Mouse (Mus musculus): ENCODE results near the gene Rbpjl. TPM values are rescaled to one million over a fixed set of nuclear protein-coding genes. Genes with fewer than 3 reads are reported as not detected.

Gene Rbpjl
- polyA plus RNA-seq, 2 experiments: 0.45 to 2.7 TPM

DNA sequence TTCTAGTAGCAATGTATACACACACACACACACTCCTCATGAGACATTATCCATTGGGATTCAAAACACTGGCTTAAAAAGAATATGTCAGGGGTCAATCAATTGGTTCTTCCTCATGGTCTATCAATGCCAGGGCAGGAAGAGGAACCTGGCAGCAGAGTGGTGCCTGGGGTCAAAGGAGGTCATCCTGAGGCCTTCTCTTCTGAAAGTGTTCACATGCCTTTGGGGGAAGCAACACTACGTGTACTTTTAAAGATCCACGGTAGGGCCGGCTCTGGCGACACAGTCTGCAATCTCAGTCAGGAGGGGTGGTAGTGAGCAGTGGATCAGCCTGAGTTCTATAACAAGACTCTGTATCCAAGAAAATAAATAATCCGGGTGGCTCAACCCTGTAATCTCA, 43.3 kb upstream of the Rbpjl start:
- 79% methylated on average over 5 of the region's 5 CpGs for WGBS
- no peak overlapping the region for H3K27ac ChIP-seq (replicated peaks; ENCODE audit: low read depth, low read length)
- no peak overlapping the region for H3K4me2 ChIP-seq (replicated peaks; ENCODE audit: low read depth, low read length, severe bottlenecking)
- no peaks in the 10 kb centered on the region for H3K36me3 ChIP-seq (ENCODE audit: control insufficient read depth, insufficient read depth, low read length)
- no peak overlapping the region for H3K4me3 ChIP-seq (replicated peaks; ENCODE audit: low read length)
- no peaks in the 10 kb centered on the region for H3K4me1 ChIP-seq (ENCODE audit: control insufficient read depth, insufficient read depth, low read length)
- no peak overlapping the region for H3K9ac ChIP-seq (ENCODE audit: low read depth, low read length, severe bottlenecking)
- DNase-seq (ENCODE audit: low spot score): no peak
- no peaks in the 10 kb centered on the region for H3K9me3 ChIP-seq (ENCODE audit: control insufficient read depth, low read length)
- ATAC-seq (ENCODE audit: low FRiP score, low read depth): no peak
- TF ChIP-seq POLR2A (IDR thresholded peaks at IDR 0.05; ENCODE audit: borderline replicate concordance, extremely low read depth, insufficient read depth, insufficient read length): no peak
- H3K27me3 ChIP-seq (ENCODE audit: control insufficient read depth, insufficient read depth, low read length): no peaks in the 10 kb centered on the region

DNA sequence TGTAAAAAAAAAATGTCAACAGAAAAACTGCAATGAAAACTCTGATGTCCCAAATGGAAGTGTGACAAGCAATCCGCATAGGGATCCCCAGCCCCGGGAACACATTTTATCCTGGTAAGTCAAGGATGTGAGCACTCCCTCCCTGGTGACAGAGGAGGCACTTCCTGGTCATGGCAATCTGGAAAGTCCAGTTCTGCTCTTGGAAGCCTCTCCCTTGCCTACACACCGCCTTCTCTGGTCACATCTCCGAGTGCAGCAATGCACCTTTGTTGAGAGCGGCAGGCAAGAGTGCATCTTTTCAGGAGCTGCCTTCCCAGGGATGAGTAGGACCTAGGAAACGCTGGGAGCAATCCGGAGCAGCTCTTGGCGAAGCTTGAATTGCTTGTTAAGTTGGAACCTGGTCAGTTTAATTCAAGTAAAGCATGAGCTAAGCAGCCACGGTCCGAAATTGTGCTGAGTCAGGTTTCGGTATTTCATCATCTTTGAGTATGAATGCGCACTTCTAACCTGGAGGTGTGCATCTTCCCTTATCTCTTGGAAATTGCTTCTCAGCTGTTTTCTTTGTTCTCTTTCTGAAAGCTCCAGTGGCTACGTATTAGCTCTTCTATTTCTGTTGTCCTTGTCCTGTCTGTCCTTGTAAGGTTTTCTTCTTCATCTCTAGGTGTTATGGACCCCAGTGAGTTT, 41.8 kb upstream of the Rbpjl start:
- Histone ChIP-seq H3K4me3 (replicated peaks; ENCODE audit: low read length) (no peak overlapping the region), H3K27ac (replicated peaks; ENCODE audit: low read depth, low read length) (no peak overlapping the region), H3K4me1 (ENCODE audit: control insufficient read depth, insufficient read depth, low read length) (no peaks in the 10 kb centered on the region), H3K4me2 (replicated peaks; ENCODE audit: low read depth, low read length, severe bottlenecking) (no peak overlapping the region), H3K36me3 (ENCODE audit: control insufficient read depth, insufficient read depth, low read length) (no peaks in the 10 kb centered on the region), H3K9me3 (ENCODE audit: control insufficient read depth, low read length) (no peaks in the 10 kb centered on the region), H3K9ac (ENCODE audit: low read depth, low read length, severe bottlenecking) (no peak overlapping the region), H3K27me3 (ENCODE audit: control insufficient read depth, insufficient read depth, low read length) (no peaks in the 10 kb centered on the region)
- DNase-seq (ENCODE audit: low spot score) (no peak), ATAC-seq (ENCODE audit: low FRiP score, low read depth) (no peak)
- WGBS: 38% methylated on average over 13 of the region's 13 CpGs
- TF ChIP-seq POLR2A (IDR thresholded peaks at IDR 0.05; ENCODE audit: borderline replicate concordance, extremely low read depth, insufficient read depth, insufficient read length): no peak

DNA sequence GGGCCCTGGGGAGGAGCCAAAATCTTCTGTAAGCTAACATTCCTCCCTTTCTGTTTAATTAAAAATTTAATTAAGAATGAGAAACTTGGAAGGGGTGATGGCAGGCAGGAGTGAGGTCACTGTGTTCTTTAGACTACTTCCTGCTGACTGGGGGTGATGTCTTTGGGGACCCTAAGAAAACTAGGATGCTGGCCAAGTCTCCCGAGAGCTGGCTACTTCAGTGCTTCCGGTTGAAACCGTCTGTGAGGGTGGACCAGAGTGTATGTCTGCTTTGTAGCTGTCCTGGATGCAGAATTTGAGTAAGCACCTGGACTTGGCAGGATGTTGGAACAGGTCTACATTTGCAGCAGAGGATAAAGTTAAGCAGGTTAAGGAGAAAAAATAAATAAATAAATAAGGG, 36.0 kb upstream of the Rbpjl start:
- H3K4me3 ChIP-seq (replicated peaks; ENCODE audit: low read length): no peak overlapping the region
- no peak for DNase-seq (ENCODE audit: low spot score)

DNA sequence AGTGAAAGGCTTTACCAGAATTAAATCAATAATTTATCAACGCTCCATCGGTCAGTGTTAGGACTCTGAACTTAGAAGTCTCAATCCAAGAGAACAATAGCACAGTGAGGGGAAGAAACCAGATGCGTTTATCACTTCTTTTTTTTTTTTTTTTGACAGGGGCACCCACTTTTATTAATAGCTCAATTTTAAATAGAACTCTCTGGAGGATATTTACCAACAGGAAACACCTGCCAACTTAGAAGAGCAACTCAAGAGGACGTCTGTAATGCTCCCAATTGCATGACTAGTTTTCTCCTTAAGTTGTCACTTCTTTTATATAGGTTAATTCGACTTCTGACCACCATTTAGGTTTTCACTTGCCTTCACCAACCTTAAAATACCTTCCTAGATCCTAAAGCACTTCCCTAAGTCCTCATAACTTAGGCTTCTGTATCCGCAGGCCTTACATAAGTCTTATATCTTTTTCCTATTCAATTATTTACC, 34.3 kb upstream of the Rbpjl start:
- WGBS: 79% methylated on average over 6 of the region's 6 CpGs
- Histone ChIP-seq H3K36me3 (ENCODE audit: control insufficient read depth, insufficient read depth, low read length) (no peaks in the 10 kb centered on the region), H3K4me2 (replicated peaks; ENCODE audit: low read depth, low read length, severe bottlenecking) (no peak overlapping the region), H3K27me3 (ENCODE audit: control insufficient read depth, insufficient read depth, low read length) (no peaks in the 10 kb centered on the region), H3K9me3 (ENCODE audit: control insufficient read depth, low read length) (no peaks in the 10 kb centered on the region), H3K9ac (ENCODE audit: low read depth, low read length, severe bottlenecking) (no peak overlapping the region), H3K4me3 (replicated peaks; ENCODE audit: low read length) (no peak overlapping the region), H3K27ac (replicated peaks; ENCODE audit: low read depth, low read length) (no peak overlapping the region), H3K4me1 (ENCODE audit: control insufficient read depth, insufficient read depth, low read length) (no peaks in the 10 kb centered on the region)
- no peak for TF ChIP-seq POLR2A (IDR thresholded peaks at IDR 0.05; ENCODE audit: borderline replicate concordance, extremely low read depth, insufficient read depth, insufficient read length)
- DNase-seq (ENCODE audit: low spot score): no peak
- no peak for ATAC-seq (ENCODE audit: low FRiP score, low read depth)

More for the DNA sequence above, 36.0 kb upstream of the Rbpjl start:
- H3K4me2 ChIP-seq (replicated peaks; ENCODE audit: low read depth, low read length, severe bottlenecking): no peak overlapping the region
- no peaks in the 10 kb centered on the region for H3K9me3 ChIP-seq (ENCODE audit: control insufficient read depth, low read length)
- no peak overlapping the region for H3K27ac ChIP-seq (replicated peaks; ENCODE audit: low read depth, low read length)
- no peaks in the 10 kb centered on the region for H3K27me3 ChIP-seq (ENCODE audit: control insufficient read depth, insufficient read depth, low read length)
- no peaks in the 10 kb centered on the region for H3K36me3 ChIP-seq (ENCODE audit: control insufficient read depth, insufficient read depth, low read length)
- H3K4me1 ChIP-seq (ENCODE audit: control insufficient read depth, insufficient read depth, low read length): no peaks in the 10 kb centered on the region
- 0 out of 2 replicates have a peak, but pooled peaks have one; percentile 34 for ATAC-seq (ENCODE audit: low FRiP score, low read depth)
- no peak overlapping the region for H3K9ac ChIP-seq (ENCODE audit: low read depth, low read length, severe bottlenecking)
- no peak for TF ChIP-seq POLR2A (IDR thresholded peaks at IDR 0.05; ENCODE audit: borderline replicate concordance, extremely low read depth, insufficient read depth, insufficient read length)
- WGBS: 49% methylated on average over 3 of the region's 3 CpGs

DNA sequence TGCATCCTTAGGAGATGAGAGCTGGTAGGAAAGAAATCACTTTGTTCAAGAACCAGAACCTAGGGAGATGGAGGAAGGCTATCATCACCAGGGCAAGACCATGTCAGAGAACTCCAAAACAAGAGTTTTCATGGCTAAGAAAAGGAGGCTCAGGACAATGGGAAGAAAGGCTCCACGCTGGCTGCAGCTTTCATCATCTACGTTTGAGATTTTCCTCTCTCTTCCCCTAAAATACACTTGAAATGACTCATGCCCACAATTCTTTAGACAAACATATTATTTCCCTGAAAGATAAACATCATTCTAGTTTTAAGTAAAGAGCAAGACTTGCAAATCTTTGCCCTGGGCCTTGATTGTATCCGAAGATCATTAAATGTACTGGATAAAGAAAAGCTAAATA, 31.6 kb upstream of the Rbpjl start:
- H3K27ac ChIP-seq (replicated peaks; ENCODE audit: low read depth, low read length): no peak overlapping the region
- no peaks in the 10 kb centered on the region for H3K4me1 ChIP-seq (ENCODE audit: control insufficient read depth, insufficient read depth, low read length)
- no peak for DNase-seq (ENCODE audit: low spot score)
- H3K9me3 ChIP-seq (ENCODE audit: control insufficient read depth, low read length): no peaks in the 10 kb centered on the region
- H3K4me2 ChIP-seq (replicated peaks; ENCODE audit: low read depth, low read length, severe bottlenecking): no peak overlapping the region
- 87% methylated on average over 3 of the region's 3 CpGs for WGBS
- no peak overlapping the region for H3K9ac ChIP-seq (ENCODE audit: low read depth, low read length, severe bottlenecking)
- H3K27me3 ChIP-seq (ENCODE audit: control insufficient read depth, insufficient read depth, low read length): no peaks in the 10 kb centered on the region
- no peak overlapping the region for H3K4me3 ChIP-seq (replicated peaks; ENCODE audit: low read length)
- ATAC-seq (ENCODE audit: low FRiP score, low read depth): no peak
- no peak for TF ChIP-seq POLR2A (IDR thresholded peaks at IDR 0.05; ENCODE audit: borderline replicate concordance, extremely low read depth, insufficient read depth, insufficient read length)
- no peaks in the 10 kb centered on the region for H3K36me3 ChIP-seq (ENCODE audit: control insufficient read depth, insufficient read depth, low read length)

Measured in limb, embryonic 14.5 days (tissue).